18 mouse cellular contexts compared by ENCODE assay signal in the genomic region with DNA sequence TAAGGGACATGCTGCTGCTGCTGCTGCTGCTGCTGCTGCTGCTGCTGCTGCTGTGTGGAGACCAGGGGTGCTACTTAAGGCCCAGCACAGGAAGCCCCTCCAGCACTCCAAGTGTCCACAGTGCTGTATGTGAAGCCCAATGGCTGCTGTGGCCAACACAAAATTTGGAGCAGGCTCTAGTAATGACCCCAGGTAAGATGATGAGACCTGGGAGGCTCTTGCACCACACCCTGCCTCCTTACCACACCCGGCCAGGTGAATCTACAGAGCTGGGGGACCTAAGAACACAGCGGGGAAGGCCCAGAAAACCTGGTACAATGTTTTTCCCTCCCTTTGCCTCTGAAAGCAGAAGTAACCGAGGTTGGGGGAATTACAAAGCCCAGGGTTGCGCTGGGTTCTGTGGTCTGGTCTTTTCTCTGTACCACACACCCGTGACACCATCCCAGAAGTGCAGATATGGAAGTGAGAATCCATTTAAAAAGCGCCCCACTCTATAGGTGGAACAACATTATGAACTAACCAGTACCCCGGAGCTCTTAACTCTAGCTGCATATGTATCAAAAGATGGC. TPM values are rescaled to one million over a fixed set of nuclear protein-coding genes. Genes with fewer than 3 reads are reported as not detected.
A peak's percentile ranks its signal among the peaks of the same experiment; 100 is the strongest.
DNase-seq lines count a peak whose midpoint lies in the region; ATAC-seq lines count a peak whose summit lies in the region.
"Had no signal": no experiment of that assay in that cellular context is flagged by ENCODE, and none has a peak within 500 bp of the region (broad histone marks: within the 10 kb centered on the region; RNA-seq: fewer than 3 reads in every experiment).

No protein-coding gene starts in this region.

- no peak for ATAC-seq in inflammation-experienced regulatory T-cells, adult 6 months
- ATAC-seq: forebrain, postnatal 0 days had no signal

- peak; percentile 91 for DNase-seq in heart, adult 11 months
- DNase-seq in heart, postnatal 10 days = no peak
- peak; percentile 73 for DNase-seq in spleen, postnatal 36 days (ENCODE audit: low spot score in 2 of 2)
- DNase-seq in spleen, postnatal 4 days (ENCODE audit: low spot score in 2 of 2) = no peak
- peak; percentile 56 for DNase-seq in induced T-regulatory cell, adult 2 months (ENCODE audit: low read depth)
- DNase-seq in splenic B cell, adult 2 months (ENCODE audit: low read depth, low spot score) = peak; percentile 90
- DNase-seq in neural tube, embryonic 10.5 days (ENCODE audit: extremely low spot score, low spot score) = no peak
- DNase-seq: cerebellum, adult 9-10 months; forebrain, postnatal 0 days; heart, adult 18-20 months; kidney, adult 9 months; thymus, postnatal 14 days had no signal

- intact Hi-C loops in heart, postnatal 10 days (cut with DNase I) = no loop called here

- H3K27me3 ChIP-seq in splenic B cell, adult 2 months (ENCODE audit: control insufficient read depth, insufficient read depth, low read length, poor library complexity, severe bottlenecking) = no peaks in the 10 kb centered on the region
- H3K27me3 ChIP-seq: Patski had no signal

- H3K36me3 ChIP-seq in splenic B cell, adult 2 months (ENCODE audit: control insufficient read depth, insufficient read depth, low read length, poor library complexity, severe bottlenecking) = no peaks in the 10 kb centered on the region
- H3K36me3 ChIP-seq: hindbrain, embryonic 15.5 days; stomach, embryonic 15.5 days had no signal

RNA-seq across cellular contexts. Expression of a gene that starts 0.8 kb away (rescaled TPM):
- total RNA-seq in heart, postnatal 10 days (2021) = under 1 TPM; 0.17 to 0.19 TPM
- 10 to 100 TPM; 71.4 to 79.0 (median 77.8) TPM for polyA plus RNA-seq in inflammation-experienced regulatory T-cells, adult 6 months (2017; shearing (Covaris generic))
- total RNA-seq: left cerebral cortex, postnatal 14 days had no signal
- polyA plus RNA-seq: forebrain, postnatal 0 days; hindbrain, embryonic 15.5 days; neural tube, embryonic 14.5 days; Patski had no signal

RNA-seq across cellular contexts. Expression of a gene that starts 38.0 kb away (rescaled TPM):
- total RNA-seq in heart, postnatal 10 days (2021) = 10 to 100 TPM; 13.7 to 16.6 TPM
- 10 to 100 TPM; 67.6 to 86.3 (median 83.9) TPM for polyA plus RNA-seq in inflammation-experienced regulatory T-cells, adult 6 months (2017; shearing (Covaris generic))

RNA-seq across cellular contexts. Expression of a gene that starts 58.5 kb away (rescaled TPM):
- total RNA-seq in heart, postnatal 10 days (2021) = 1 to 10 TPM; 2.4 to 3.1 TPM
- polyA plus RNA-seq in inflammation-experienced regulatory T-cells, adult 6 months (2017; shearing (Covaris generic)) = under 1 TPM in 2 of 3 experiments, not detected in 1; 0.33 to 0.50 TPM

Comparison
In these comparisons a context has a peak if more than half of its experiments do, and no peak if none do; other contexts are left out.
1. DNase-seq: peak in heart, adult 11 months (single experiment), spleen, postnatal 36 days (2 of 2), induced T-regulatory cell, adult 2 months (single experiment) and splenic B cell, adult 2 months (single experiment); none in heart, postnatal 10 days (0 of 2), spleen, postnatal 4 days (0 of 2) and neural tube, embryonic 10.5 days (single experiment).